Mouse (Mus musculus) neural tube, embryonic 15.5 days (tissue): Measurements from ENCODE around the gene St6galnac4. TPM values are rescaled to one million over a fixed set of nuclear protein-coding genes. Genes with fewer than 3 reads are reported as not detected.

Source experiments
- ATAC-seq: fragments of 200-750 bp; cut with Nextera tagmentation; 2 replicates; pipeline ENCODE4 v1.8.0; 2017; ENCODE audit warnings: mild to moderate bottlenecking, moderate TSS enrichment, moderate library complexity; ENCODE audit not compliant: low FRiP score
- H3K27ac ChIP-seq: fragments of 300-500 bp; sonication (generic); replicated peaks from 2 replicates; pipeline ENCODE4 v1.5.1; 2015; ENCODE audit warnings: mild to moderate bottlenecking, inconsistent platforms
- H3K27me3 ChIP-seq: fragments of 300-500 bp; sonication (generic); replicated peaks from 2 replicates; pipeline ENCODE4 v1.6.1; 2015; ENCODE audit warnings: inconsistent platforms
- H3K36me3 ChIP-seq: fragments of 300-500 bp; sonication (generic); 2 replicates; pipeline ENCODE4 v1.6.1; 2015; ENCODE audit warnings: inconsistent platforms
- H3K4me1 ChIP-seq: fragments of 300-500 bp; sonication (generic); 2 replicates; pipeline ENCODE4 v1.6.1; 2015; ENCODE audit warnings: inconsistent platforms
- H3K4me2 ChIP-seq: fragments of 300-500 bp; sonication (generic); 2 replicates; pipeline ENCODE4 v1.6.1; 2015; ENCODE audit warnings: inconsistent platforms, mild to moderate bottlenecking, moderate library complexity
- H3K4me3 ChIP-seq: fragments of 300-500 bp; sonication (generic); replicated peaks from 2 replicates; pipeline ENCODE4 v1.5.1; 2015; ENCODE audit warnings: mild to moderate bottlenecking, inconsistent platforms
- H3K9ac ChIP-seq: fragments of 300-500 bp; sonication (generic); replicated peaks from 2 replicates; pipeline ENCODE4 v1.6.1; 2015; ENCODE audit warnings: mild to moderate bottlenecking, inconsistent platforms
- H3K9me3 ChIP-seq: fragments of 300-500 bp; sonication (generic); replicated peaks from 2 replicates; pipeline ENCODE4 v1.6.1; 2016; ENCODE audit warnings: inconsistent platforms
- WGBS: fragments of 180-500 bp; shearing (Covaris S2); methylation state at CpG from one replicate; pipeline ENCODE4 v1.1.7; 2015; ENCODE audit warnings: mixed read lengths; 5-methylcytosine and 5-hydroxymethylcytosine counted together
- polyA plus RNA-seq: library from polyadenylated mRNA; unstranded; fragments of >200 nt; fragmentation: Nextera tagmentation; extraction: Ambion mirVana; gene quantifications from 2 replicates; pipeline ENCODE4 v1.2.1, GENCODE M21; 2015

Gene St6galnac4
- polyA plus RNA-seq, 1 experiment from 2014 or later: 43.9 TPM

DNA sequence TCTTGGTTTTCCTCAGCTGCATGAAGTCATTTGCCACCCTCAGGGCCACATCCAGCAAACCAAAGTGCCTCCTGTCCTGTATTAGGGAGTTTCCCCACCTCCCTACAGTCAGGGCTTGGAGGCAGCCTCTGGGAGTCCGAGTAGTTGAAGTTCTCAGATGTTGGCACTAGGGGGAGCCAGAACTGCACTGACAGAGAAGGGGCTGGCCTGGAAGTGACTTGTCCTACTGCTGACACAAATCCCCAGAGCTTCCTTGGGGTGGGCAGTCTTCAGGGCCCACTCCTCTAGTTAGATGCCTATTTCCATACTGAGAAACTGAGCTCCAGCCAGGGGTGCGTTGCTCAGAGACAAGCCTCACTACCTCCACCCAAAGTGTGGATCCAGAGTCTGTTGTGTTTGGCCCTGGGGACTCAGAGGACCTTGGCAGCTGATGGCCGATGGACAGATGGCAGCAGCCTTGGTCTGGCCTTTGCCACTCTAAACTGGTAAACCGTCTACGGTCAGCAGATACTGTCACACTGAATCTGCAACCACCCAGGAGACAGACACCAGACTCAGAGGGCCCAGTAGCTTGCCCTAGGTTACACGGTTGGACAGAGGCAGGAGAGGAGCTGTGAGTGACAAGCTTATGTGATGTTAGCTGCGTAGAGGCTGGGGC lies 45.0 kb downstream of the St6galnac4 start:
- Histone ChIP-seq H3K4me1 (peaks cover 55% of the 10 kb centered on the region), H3K9ac (no peak overlapping the region), H3K9me3 (no peaks in the 10 kb centered on the region), H3K4me3 (no peak overlapping the region), H3K36me3 (peaks cover 5% of the 10 kb centered on the region; the same call in 1 of the 2 replicates), H3K27me3 (no peaks in the 10 kb centered on the region), H3K4me2 (no peak overlapping the region), H3K27ac (no peak overlapping the region)
- ATAC-seq: no peak
- WGBS: 48% methylated on average over 7 of the region's 7 CpGs

DNA sequence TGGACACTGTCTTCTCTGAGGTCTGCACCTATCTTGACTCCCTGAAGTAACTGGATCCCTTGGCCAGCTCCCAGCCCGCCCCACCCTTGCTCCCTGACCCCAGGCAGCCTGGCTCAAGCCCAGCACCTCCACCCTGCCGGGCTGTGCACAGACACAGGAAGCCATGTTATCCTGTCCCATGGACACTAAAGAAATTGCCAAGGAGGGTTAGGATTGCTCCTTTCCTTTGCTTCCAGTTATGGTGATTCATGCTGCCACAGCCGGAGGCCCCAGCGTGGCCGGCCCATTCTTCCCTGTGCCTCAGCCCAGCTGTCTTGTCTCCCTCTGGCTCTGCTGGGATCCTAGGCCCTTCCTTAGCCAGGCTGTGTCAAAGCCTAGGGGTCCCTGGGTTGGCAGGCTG lies 46.8 kb downstream of the St6galnac4 start:
- no peak for ATAC-seq
- no peak overlapping the region for H3K9ac ChIP-seq
- no peak overlapping the region for H3K27ac ChIP-seq
- peaks cover 42% of the 10 kb centered on the region for H3K4me1 ChIP-seq
- no peaks in the 10 kb centered on the region for H3K27me3 ChIP-seq
- H3K4me2 ChIP-seq: no peak overlapping the region
- 75% methylated on average over 5 of the region's 5 CpGs for WGBS
- peaks cover 5% of the 10 kb centered on the region; the same call in 1 of the 2 replicates for H3K36me3 ChIP-seq
- no peaks in the 10 kb centered on the region for H3K9me3 ChIP-seq
- no peak overlapping the region for H3K4me3 ChIP-seq

DNA sequence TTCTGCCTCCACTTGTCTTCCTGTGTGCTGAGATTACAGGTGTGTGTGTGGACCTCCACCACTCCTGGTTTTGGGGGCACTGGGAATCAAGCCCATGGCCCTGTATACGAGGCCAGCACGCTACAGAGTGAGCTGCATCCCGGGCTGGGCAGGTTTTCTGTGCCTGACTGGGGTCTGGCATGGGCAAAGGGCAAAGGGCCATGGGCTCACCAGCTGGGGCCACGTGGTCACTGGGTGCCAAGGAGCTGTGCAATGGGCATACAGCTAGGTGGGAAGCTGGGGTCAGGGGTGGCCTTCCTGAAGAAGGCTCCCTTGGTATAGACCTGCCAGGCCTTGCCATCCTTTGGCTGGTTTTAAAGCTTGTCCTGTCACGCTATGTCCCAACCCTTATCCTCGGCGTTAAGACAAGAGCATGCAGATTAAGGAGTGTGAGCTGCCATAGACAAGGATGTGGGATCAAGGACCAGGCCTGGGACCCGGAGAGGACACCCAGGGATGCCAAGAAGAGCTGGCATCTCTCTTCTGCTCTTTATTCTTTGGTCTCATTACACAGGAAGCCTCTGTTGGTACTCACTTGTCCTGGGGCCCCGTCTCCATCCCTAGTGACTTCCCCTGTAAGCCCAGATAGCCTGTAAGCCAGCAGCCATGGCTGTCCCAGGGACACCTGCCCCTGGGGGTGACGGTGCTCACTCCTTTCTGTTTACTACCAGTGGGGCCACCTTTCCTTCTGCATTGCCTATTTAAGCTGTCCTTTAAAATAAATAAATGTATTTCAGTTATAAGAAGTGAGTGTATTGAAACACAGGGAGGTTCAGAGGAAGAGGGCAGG lies 47.6 kb downstream of the St6galnac4 start:
- Histone ChIP-seq H3K27ac (0 out of 2 replicates have a peak overlapping the region, but pooled peaks have one; percentile 5), H3K4me2 (no peak overlapping the region), H3K4me3 (no peak overlapping the region), H3K9ac (no peak overlapping the region), H3K9me3 (no peaks in the 10 kb centered on the region), H3K4me1 (peaks cover 34% of the 10 kb centered on the region), H3K27me3 (no peaks in the 10 kb centered on the region), H3K36me3 (peaks cover 5% of the 10 kb centered on the region; the same call in 1 of the 2 replicates)
- whole genome bisulfite sequencing: 88% methylated on average over 10 of the region's 10 CpGs
- ATAC-seq: no peak

DNA sequence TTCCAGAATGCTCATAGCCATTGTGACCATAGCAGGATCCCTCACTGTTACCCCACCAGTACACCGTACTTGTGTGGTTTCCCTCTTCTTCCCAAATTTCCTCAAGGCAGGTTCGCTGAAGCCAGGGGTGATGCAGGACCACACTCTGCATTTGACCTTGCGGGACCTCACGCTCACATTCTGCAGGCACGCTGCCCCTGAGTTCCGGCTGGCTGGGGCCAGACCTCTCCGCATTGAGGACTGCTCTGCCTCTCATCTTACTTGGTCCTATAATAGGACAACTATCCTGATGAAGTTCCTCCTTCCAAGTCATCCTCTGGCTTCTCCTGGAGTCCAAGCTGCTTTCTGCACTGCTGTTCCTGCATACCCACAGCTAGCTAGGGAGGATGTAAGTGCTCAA lies 49.7 kb downstream of the St6galnac4 start:
- peaks cover 5% of the 10 kb centered on the region; the same call in 1 of the 2 replicates for H3K36me3 ChIP-seq
- no peaks in the 10 kb centered on the region for H3K27me3 ChIP-seq
- 92% methylated on average over 7 of the region's 7 CpGs for WGBS
- H3K4me3 ChIP-seq: no peak overlapping the region
- no peak overlapping the region for H3K9ac ChIP-seq
- no peak for ATAC-seq
- peaks cover 17% of the 10 kb centered on the region for H3K4me1 ChIP-seq
- H3K9me3 ChIP-seq: no peaks in the 10 kb centered on the region
- H3K4me2 ChIP-seq: no peak overlapping the region
- no peak overlapping the region for H3K27ac ChIP-seq

DNA sequence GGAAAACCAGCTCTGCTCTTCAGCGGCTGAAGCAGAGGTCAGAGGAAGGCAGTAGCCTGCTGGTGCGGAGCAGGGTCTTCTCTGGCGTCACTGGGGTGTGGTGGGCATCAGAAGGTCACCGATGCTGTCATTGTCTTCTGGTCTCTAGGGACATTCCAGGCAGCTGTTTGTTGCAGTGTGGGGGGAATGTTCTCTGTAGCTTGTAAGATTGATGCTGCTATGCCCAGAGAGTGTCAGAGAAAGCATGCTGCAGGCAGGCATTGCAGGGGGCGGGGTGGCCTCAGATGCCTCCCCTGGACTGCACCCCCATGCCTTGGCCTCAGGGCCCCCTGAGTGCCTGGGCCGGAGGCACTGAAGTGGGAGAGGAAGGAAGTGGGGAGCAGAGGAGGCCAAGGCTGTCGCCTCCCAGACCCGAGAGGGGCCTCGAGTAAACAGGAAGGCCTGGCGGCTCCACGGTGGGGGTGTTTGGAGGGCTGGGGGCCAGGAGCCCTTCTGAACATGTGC lies 50.9 kb downstream of the St6galnac4 start:
- H3K4me2 ChIP-seq: no peak overlapping the region; the same call in 1 of the 2 replicates
- H3K4me1 ChIP-seq: peaks cover 14% of the 10 kb centered on the region; the same call in 1 of the 2 replicates
- no peak overlapping the region for H3K9ac ChIP-seq
- no peaks in the 10 kb centered on the region for H3K27me3 ChIP-seq
- H3K27ac ChIP-seq: 0 out of 2 replicates have a peak overlapping the region, but pooled peaks have one; percentile 3
- H3K36me3 ChIP-seq: peaks cover 5% of the 10 kb centered on the region; the same call in 1 of the 2 replicates
- no peak overlapping the region for H3K4me3 ChIP-seq
- ATAC-seq: no peak
- H3K9me3 ChIP-seq: no peaks in the 10 kb centered on the region
- WGBS: 40% methylated on average over 11 of the region's 11 CpGs

DNA sequence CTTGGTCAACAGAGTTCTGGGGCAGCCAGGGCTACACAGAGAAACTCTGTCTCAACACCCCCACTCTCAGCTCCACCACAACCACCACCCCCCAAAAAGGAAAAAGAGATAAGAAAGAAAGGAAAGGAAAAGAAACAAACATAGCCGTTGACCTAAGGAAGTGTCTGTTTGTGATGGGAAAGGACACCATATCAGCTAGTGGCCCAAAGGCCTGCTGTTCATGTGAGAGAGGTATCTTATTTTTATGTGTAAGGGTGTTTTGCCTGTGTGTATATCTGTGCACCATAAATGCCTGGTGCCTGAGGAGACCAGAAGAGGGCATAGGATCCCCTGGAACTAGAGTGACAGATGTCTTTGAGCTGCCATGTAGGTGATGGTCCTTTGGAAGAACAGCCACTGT lies 52.7 kb downstream of the St6galnac4 start:
- Histone ChIP-seq H3K36me3 (no peaks in the 10 kb centered on the region), H3K9ac (no peak overlapping the region), H3K27ac (no peak overlapping the region), H3K9me3 (no peaks in the 10 kb centered on the region), H3K4me3 (no peak overlapping the region), H3K4me2 (no peak overlapping the region), H3K27me3 (no peaks in the 10 kb centered on the region), H3K4me1 (peaks cover 14% of the 10 kb centered on the region; the same call in 1 of the 2 replicates)
- ATAC-seq: no peak
- 89% methylated on average over 1 of the region's 1 CpGs for WGBS

DNA sequence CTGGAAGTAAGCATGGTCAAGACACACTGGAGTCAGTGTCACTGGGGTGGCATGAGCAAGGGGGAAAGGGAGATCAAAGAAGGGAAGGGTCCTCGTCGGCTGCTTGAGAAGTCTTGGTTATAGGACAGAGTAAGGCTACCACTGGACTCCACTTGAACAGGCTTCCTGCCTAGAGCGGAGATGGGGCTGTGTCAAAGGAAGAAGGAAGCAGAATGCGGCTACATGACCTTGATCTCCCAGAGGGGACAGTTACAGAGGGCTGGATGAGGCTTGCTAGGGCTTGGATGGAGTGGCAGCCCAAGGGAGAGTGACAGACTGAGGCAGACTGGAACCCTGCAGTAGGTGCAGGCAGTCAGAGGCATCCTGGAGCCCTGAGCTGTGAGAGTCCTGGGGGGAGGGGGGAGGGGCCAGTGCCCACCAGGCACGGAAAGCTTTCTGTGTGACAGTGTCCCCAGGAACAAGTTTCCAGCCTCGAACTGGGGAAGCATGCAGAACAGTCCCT lies 53.7 kb downstream of the St6galnac4 start:
- Histone ChIP-seq H3K36me3 (no peaks in the 10 kb centered on the region), H3K27me3 (no peaks in the 10 kb centered on the region), H3K4me2 (no peak overlapping the region), H3K9me3 (no peaks in the 10 kb centered on the region), H3K9ac (no peak overlapping the region), H3K27ac (no peak overlapping the region), H3K4me1 (peaks cover 9% of the 10 kb centered on the region; the same call in 1 of the 2 replicates), H3K4me3 (no peak overlapping the region)
- WGBS: 70% methylated on average over 6 of the region's 6 CpGs
- no peak for ATAC-seq

DNA sequence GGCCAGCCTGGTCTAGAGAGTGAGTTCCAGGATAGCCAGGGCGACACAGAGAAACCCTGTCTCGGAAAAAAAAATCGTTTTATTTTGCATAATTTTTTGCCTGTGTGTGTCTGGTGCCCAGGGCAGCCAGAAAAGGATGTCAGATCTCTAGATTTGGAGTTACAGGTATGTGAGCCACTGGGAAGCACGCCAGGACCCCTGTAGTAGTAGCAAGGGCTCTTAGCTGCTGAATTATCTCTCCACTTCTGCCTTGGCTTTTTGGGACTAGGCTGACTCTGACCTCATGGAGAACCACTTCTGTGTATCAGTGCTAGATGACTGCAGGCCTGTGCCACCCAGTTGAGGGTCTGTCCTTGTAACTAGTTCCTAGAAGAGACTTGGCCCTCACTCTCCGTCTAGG lies 54.9 kb downstream of the St6galnac4 start:
- Histone ChIP-seq H3K27me3 (no peaks in the 10 kb centered on the region), H3K9me3 (no peaks in the 10 kb centered on the region), H3K36me3 (no peaks in the 10 kb centered on the region), H3K4me1 (peaks cover 14% of the 10 kb centered on the region; the same call in 1 of the 2 replicates), H3K27ac (no peak overlapping the region), H3K4me3 (no peak overlapping the region), H3K9ac (no peak overlapping the region), H3K4me2 (no peak overlapping the region)
- no peak for ATAC-seq
- 89% methylated on average over 5 of the region's 5 CpGs for WGBS

DNA sequence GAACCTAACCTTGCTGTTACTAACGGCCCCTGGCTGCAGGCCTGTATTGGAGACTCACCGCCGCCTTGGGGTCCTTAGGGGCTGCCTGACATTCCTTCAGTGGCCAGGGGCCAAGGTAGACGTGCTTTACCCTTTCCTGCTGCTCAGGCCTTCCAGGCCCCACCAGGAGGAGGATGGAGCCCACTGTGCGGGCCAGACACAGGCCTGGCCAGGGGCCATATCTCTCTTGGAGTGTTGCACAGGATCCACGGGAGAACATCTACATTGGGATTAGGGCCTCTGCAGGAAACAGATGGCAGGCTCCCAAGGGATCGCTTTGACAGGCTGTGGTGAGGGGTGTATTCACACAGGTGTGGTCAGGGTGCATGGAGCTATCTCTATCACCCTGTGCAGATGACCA lies 55.9 kb downstream of the St6galnac4 start:
- H3K27ac ChIP-seq: no peak overlapping the region
- no peak overlapping the region for H3K9ac ChIP-seq
- no peaks in the 10 kb centered on the region for H3K36me3 ChIP-seq
- H3K27me3 ChIP-seq: no peaks in the 10 kb centered on the region
- H3K9me3 ChIP-seq: no peaks in the 10 kb centered on the region
- H3K4me3 ChIP-seq: no peak overlapping the region
- H3K4me2 ChIP-seq: no peak overlapping the region
- no peak for ATAC-seq
- H3K4me1 ChIP-seq: peaks cover 13% of the 10 kb centered on the region; the same call in 1 of the 2 replicates
- 63% methylated on average over 7 of the region's 7 CpGs for WGBS

DNA sequence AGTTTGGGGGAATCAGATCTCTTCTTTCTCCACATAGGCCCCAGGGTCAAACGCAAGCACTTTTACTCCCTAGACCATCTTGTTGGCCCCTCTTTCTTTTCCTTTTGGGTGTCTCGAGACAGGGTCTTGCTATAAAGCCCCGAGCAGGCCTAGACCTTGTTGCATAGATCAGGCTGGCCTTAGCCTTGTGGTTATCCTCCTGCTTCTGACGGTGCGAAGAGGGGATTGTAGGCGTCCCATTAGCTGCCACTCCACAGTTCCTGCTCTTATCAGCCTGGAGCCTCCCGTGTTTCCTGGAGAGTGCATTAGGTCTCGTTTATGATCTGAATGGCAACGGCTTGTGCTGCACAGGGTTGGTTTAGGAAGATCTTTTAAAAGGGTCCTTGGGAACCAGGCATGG lies 57.2 kb downstream of the St6galnac4 start:
- ATAC-seq: no peak
- Histone ChIP-seq H3K9ac (no peak overlapping the region), H3K27me3 (no peaks in the 10 kb centered on the region), H3K4me1 (0 out of 2 replicates have a peak, but pooled peaks cover 9% of the 10 kb centered on the region), H3K9me3 (no peaks in the 10 kb centered on the region), H3K4me3 (no peak overlapping the region), H3K36me3 (no peaks in the 10 kb centered on the region), H3K4me2 (no peak overlapping the region), H3K27ac (no peak overlapping the region)
- 83% methylated on average over 9 of the region's 9 CpGs for WGBS

DNA sequence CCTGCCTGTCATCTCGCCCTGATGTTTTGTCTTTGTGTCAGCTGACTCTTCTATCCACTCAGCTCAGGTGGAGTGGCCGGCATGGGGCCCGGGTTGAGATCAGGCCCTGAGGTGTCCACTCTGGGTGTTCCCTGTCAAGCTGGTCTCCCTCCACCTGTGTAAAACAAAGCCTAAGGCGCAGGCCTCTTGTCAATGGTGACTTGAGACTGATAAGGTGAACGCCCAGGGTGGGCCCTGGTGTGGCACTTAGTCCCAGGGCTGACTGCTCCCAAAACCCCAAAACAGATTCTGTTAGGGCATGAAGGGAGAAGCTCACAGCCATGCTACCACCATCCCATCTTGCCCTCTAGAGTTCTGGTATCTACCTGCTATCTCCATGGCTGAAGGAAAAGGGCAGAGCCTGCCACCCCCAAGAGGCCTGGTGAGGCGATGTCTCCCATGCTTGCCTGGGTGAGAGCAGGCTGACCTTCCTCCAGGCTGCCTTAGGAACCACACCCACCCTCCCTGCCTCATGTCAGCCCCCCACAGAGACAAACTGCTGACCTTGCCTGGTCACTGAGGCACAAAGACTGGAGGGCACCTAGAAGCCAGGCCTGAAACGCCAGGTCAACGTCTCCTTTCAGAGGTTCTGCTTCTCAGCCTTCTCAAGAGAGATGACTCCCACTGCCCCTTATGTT lies 58.0 kb downstream of the St6galnac4 start:
- no peak overlapping the region for H3K9ac ChIP-seq
- no peaks in the 10 kb centered on the region for H3K36me3 ChIP-seq
- 0 out of 2 replicates have a peak, but pooled peaks cover 9% of the 10 kb centered on the region for H3K4me1 ChIP-seq
- H3K27me3 ChIP-seq: no peaks in the 10 kb centered on the region
- 88% methylated on average over 8 of the region's 8 CpGs for WGBS
- H3K9me3 ChIP-seq: no peaks in the 10 kb centered on the region
- H3K4me3 ChIP-seq: no peak overlapping the region
- ATAC-seq: no peak
- H3K27ac ChIP-seq: no peak overlapping the region
- H3K4me2 ChIP-seq: no peak overlapping the region
